Mouse (Mus musculus) lung, adult 2 months (tissue): ENCODE measurements around the gene Aldh8a1. TPM values are rescaled to one million over a fixed set of nuclear protein-coding genes. Genes with fewer than 3 reads are reported as not detected.

ENCODE experiments used
- DNase-seq: peaks from one replicate; pipeline ENCODE4 v3.0.0; 2022
- H3K4me1 ChIP-seq: fragments of 200-500 bp; 2 replicates; pipeline ENCODE4 v1.6.1; 2011; ENCODE audit warnings: low read length; ENCODE audit not compliant: control insufficient read depth, insufficient read depth
- H3K4me3 ChIP-seq: fragments of 200-500 bp; replicated peaks from 2 replicates; pipeline ENCODE3; 2011; ENCODE audit warnings: low read depth, mild to moderate bottlenecking, control low read depth, low read length; ENCODE audit errors: extremely low read depth
- CTCF ChIP-seq: fragments of 200-500 bp; IDR thresholded peaks from 2 replicates; pipeline ENCODE4 v1.5.1; 2011; ENCODE audit warnings: mild to moderate bottlenecking, low read length, control low read depth; ENCODE audit not compliant: insufficient read depth
- POLR2A ChIP-seq: fragments of 200-500 bp; IDR thresholded peaks from 2 replicates; pipeline ENCODE4 v1.6.1; 2011; ENCODE audit warnings: low read depth, mild to moderate bottlenecking, control low read depth, low read length, borderline replicate concordance; ENCODE audit errors: extremely low read depth
- WGBS: fragments of 180-500 bp; shearing (Covaris S2); methylation state at CpG from one replicate; pipeline ENCODE4 v1.1.7; 2018; 5-methylcytosine and 5-hydroxymethylcytosine counted together
- polyA plus RNA-seq: library from polyadenylated mRNA; depleted of rRNA; stranded (reverse); fragments of >200 nt; gene quantifications from 2 replicates; pipeline ENCODE4 v1.2.3, GENCODE M21; 2012; rRNA removed

Gene Aldh8a1
- polyA plus RNA-seq, 1 experiment, result 0.22 TPM

GRCm38 (mm10) chr10:21443646-21444324 is 66.7 kb downstream of the Aldh8a1 start:
- TF ChIP-seq POLR2A (no peak), CTCF (no peak)
- DNase-seq, result no peak
- Histone ChIP-seq H3K4me3 (no peak overlapping the region), H3K4me1 (no peaks in the 10 kb centered on the region)
- WGBS, result 48% methylated on average over 8 of the region's 8 CpGs

DNA sequence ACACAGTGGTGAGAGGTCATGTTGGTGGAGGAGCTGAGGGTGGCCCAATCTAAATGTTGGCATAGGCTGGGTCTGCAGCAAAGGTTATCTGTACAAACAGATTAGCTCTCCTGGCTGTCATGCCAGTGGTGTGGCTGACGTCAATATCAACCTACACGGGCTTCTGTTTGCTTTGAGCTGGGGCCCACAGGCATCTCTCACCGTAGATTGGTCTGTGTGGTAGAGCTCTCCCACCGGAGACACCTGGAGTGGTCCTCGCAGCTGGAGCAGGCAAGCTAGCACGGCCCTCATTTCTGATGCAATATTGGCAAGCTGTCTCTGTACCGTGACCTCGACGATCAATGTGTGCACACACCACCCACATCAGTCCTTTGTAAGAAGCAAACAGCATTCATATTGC is 67.3 kb downstream of the Aldh8a1 start:
- DNase-seq, result no peak
- 50% methylated on average over 9 of the region's 9 CpGs for WGBS
- TF ChIP-seq POLR2A, result no peak
- Histone ChIP-seq H3K4me3 (no peak overlapping the region), H3K4me1 (no peaks in the 10 kb centered on the region)

Other genes starting within 250 kb of the Aldh8a1 start
- gene Myb, start 216.3 kb upstream of the Aldh8a1 start, polyA plus RNA-seq, result 4.6 and 5.1 TPM in 2 replicates
- 7.8 and 12.4 TPM in 2 replicates for gene Hbs1l, start 81.3 kb upstream of the Aldh8a1 start, polyA plus RNA-seq
- gene 1700020N01Rik, start 215.9 kb downstream of the Aldh8a1 start, polyA plus RNA-seq, result not detected in 2 replicates